Mouse (Mus musculus) testis, adult 2 months (tissue): Measurements from ENCODE around the gene Tmem28.

Source experiments
- CTCF ChIP-seq: fragments of 200-500 bp; IDR thresholded peaks from 2 replicates; pipeline ENCODE4 v1.5.1; 2012; ENCODE audit warnings: low read depth, mild to moderate bottlenecking, inconsistent platforms, low read length, moderate library complexity; ENCODE audit not compliant: control insufficient read depth, insufficient read depth, insufficient replicate concordance
- POLR2A ChIP-seq: fragments of 200-500 bp; IDR thresholded peaks from 2 replicates; pipeline ENCODE4 v1.6.1; 2012; ENCODE audit warnings: low read depth, mild to moderate bottlenecking, inconsistent platforms, low read length, moderate library complexity; ENCODE audit not compliant: control insufficient read depth

- TF ChIP-seq CTCF, result no peak
- TF ChIP-seq POLR2A, result no peak
Measured at GRCm38 (mm10) chrX:99876781-99877180, 56.0 kb downstream of the Tmem28 start.
